Mouse (Mus musculus): ENCODE results near the gene Mif4gd. TPM values are rescaled to one million over a fixed set of nuclear protein-coding genes. Genes with fewer than 3 reads are reported as not detected.
A peak's percentile ranks its signal among the peaks of the same experiment; 100 is the strongest.

The Mif4gd gene
- total RNA-seq, 2 experiments from 2014 or later, result 21.0 to 21.2 TPM

- no peak for DNase-seq
Measured at GRCm38 (mm10) chr11:115632247-115632646, 19.5 kb upstream of the Mif4gd start.

- no peak for DNase-seq
Measured at GRCm38 (mm10) chr11:115631505-115631890, 18.7 kb upstream of the Mif4gd start.

- no peak for DNase-seq
Measured at GRCm38 (mm10) chr11:115630532-115631504, 18.0 kb upstream of the Mif4gd start.

GRCm38 (mm10) chr11:115629734-115630531 lies 17.2 kb upstream of the Mif4gd start:
- DNase-seq, result no peak

GRCm38 (mm10) chr11:115628465-115629101 lies 15.8 kb upstream of the Mif4gd start:
- no peak for DNase-seq

GRCm38 (mm10) chr11:115627705-115628464 lies 15.1 kb upstream of the Mif4gd start, which contains the start of gene Slc25a19:
TSS of gene Slc25a19 (minus strand) at chr11:115628295.
- peak; percentile 99 for DNase-seq

- DNase-seq, result no peak
Measured at GRCm38 (mm10) chr11:115626824-115627616, 14.3 kb upstream of the Mif4gd start.

GRCm38 (mm10) chr11:115625877-115626276 lies 13.1 kb upstream of the Mif4gd start:
- DNase-seq, result no peak

GRCm38 (mm10) chr11:115623487-115624070 lies 10.8 kb upstream of the Mif4gd start:
- no peak for DNase-seq

GRCm38 (mm10) chr11:115619949-115620348 lies 7.2 kb upstream of the Mif4gd start:
- no peak for DNase-seq

- no peak for DNase-seq
Measured at GRCm38 (mm10) chr11:115618732-115619516, 6.2 kb upstream of the Mif4gd start.

- no peak for DNase-seq
Measured at GRCm38 (mm10) chr11:115618001-115618400, 5.2 kb upstream of the Mif4gd start.

GRCm38 (mm10) chr11:115616893-115617292 lies 4.1 kb upstream of the Mif4gd start:
- DNase-seq, result no peak

- DNase-seq, result no peak
Measured at GRCm38 (mm10) chr11:115616371-115616770, 3.6 kb upstream of the Mif4gd start.

- DNase-seq, result no peak
Measured at GRCm38 (mm10) chr11:115615875-115616274, 3.1 kb upstream of the Mif4gd start.

- no peak for DNase-seq
Measured at GRCm38 (mm10) chr11:115615108-115615825, 2.5 kb upstream of the Mif4gd start.

GRCm38 (mm10) chr11:115614346-115615107 lies 1.8 kb upstream of the Mif4gd start:
- no peak for DNase-seq

All from layer of hippocampus, postnatal 36 days (tissue).